ENCODE assay signal across 8 mouse cellular contexts in the genomic region with DNA sequence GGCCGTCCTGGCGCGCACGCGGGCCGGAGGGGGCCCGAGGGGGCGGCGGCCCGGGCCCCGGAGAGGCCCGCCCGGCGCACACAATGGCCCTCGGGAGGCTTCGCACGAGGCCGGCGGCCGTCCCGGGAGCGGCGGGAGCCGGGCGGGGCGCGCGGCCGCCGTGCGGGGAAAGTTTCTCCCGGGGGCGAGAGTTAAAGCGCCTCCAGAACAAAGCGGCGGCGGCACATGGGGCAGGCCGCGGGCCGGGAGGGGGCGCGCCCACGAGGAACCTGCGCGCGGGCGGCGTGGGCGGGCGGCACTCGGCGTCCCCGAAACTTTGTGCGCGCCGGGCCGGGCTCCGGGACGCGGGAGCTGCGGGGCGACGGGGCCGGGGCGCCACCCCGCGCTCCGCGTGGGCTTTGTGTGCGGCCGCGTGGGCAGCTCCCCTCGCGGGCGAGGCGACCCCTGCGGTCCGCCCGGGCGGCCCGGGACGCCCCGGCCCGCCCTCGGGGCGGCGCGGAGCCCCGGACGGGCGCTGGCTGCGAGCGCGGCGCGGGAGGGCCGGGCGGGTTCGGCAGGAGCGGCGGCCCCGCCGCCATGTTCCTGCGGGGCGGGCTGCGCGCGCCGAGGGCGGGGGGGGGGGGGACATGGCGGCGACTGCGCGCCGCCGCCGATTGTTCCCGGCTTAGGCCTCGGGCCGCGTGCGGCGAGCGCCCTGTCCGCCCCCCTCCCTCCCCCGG. TPM values are rescaled to one million over a fixed set of nuclear protein-coding genes. Genes with fewer than 3 reads are reported as not detected.
DNase-seq lines count a peak whose midpoint lies in the region; ATAC-seq and TF ChIP-seq lines count a peak whose summit lies in the region.

No protein-coding gene starts in this region.

- peak overlapping the region; percentile 99 for H3K27ac ChIP-seq in heart, embryonic 10.5 days
- H3K27ac ChIP-seq in kidney, embryonic 15.5 days: peak overlapping the region; percentile 94
- peak overlapping the region; percentile 96 for H3K27ac ChIP-seq in lung, embryonic 15.5 days

- peaks cover 10% of the 10 kb centered on the region for H3K27me3 ChIP-seq in E14TG2a.4 (ENCODE audit: insufficient read depth, low read length)
- no peaks in the 10 kb centered on the region for H3K27me3 ChIP-seq in heart, embryonic 10.5 days (ENCODE audit: insufficient read depth, poor library complexity, severe bottlenecking)
- peaks cover 10% of the 10 kb centered on the region for H3K27me3 ChIP-seq in kidney, embryonic 15.5 days
- H3K27me3 ChIP-seq in lung, embryonic 15.5 days: peaks cover 10% of the 10 kb centered on the region; the same call in 1 of the 2 replicates

- ATAC-seq in kidney, embryonic 15.5 days (replicated peaks; ENCODE audit: low FRiP score): peak; percentile 52
- peak; percentile 47 for ATAC-seq in lung, embryonic 15.5 days (ENCODE audit: borderline replicate concordance, extremely low read depth, low FRiP score, low TSS enrichment)

- peak; percentile 53 for DNase-seq in A20 (ENCODE audit: low read depth, low spot score)
- peak; percentile 45 to 63 for DNase-seq in cerebellum, postnatal 25 days
- no peak for DNase-seq in heart, embryonic 10.5 days (ENCODE audit: low spot score)
- DNase-seq in right cerebral cortex, postnatal 14 days: peak; percentile 26
- DNase-seq in yolk sac, embryonic 10.5 days (ENCODE audit: low spot score): peak; percentile 13

- peaks cover 34% of the 10 kb centered on the region for H3K4me1 ChIP-seq in E14TG2a.4 (replicated peaks; ENCODE audit: low read depth, low read length)
- peaks cover 8% of the 10 kb centered on the region for H3K4me1 ChIP-seq in heart, embryonic 10.5 days
- peaks cover 28% of the 10 kb centered on the region for H3K4me1 ChIP-seq in kidney, embryonic 15.5 days
- H3K4me1 ChIP-seq in lung, embryonic 15.5 days: peaks cover 22% of the 10 kb centered on the region

- WGBS in heart, embryonic 10.5 days: under 1% methylated on average over 77 of the region's 126 CpGs
- under 1% methylated on average over 48 of the region's 126 CpGs for WGBS in kidney, embryonic 15.5 days
- WGBS in lung, embryonic 15.5 days: under 1% methylated on average over 65 of the region's 126 CpGs

- no peak for TF ChIP-seq CTCF in E14TG2a.4 (conservative IDR thresholded peaks at IDR 0.05; ENCODE audit: low read length)

- no peaks in the 10 kb centered on the region for H3K9me3 ChIP-seq in E14TG2a.4 (ENCODE audit: low read length)
- no peaks in the 10 kb centered on the region for H3K9me3 ChIP-seq in heart, embryonic 10.5 days
- H3K9me3 ChIP-seq in kidney, embryonic 15.5 days (replicated peaks): no peaks in the 10 kb centered on the region
- no peaks in the 10 kb centered on the region for H3K9me3 ChIP-seq in lung, embryonic 15.5 days

- H3K4me3 ChIP-seq in E14TG2a.4 (replicated peaks; ENCODE audit: low read length): peak overlapping the region; percentile 84
- H3K4me3 ChIP-seq in heart, embryonic 10.5 days: peak overlapping the region; percentile 95
- peak overlapping the region; percentile 94 for H3K4me3 ChIP-seq in kidney, embryonic 15.5 days (replicated peaks)
- peak overlapping the region; percentile 87 for H3K4me3 ChIP-seq in lung, embryonic 15.5 days

- H3K4me2 ChIP-seq in kidney, embryonic 15.5 days: peak overlapping the region; percentile 96
- H3K4me2 ChIP-seq in lung, embryonic 15.5 days: peak overlapping the region; percentile 98

- H3K9ac ChIP-seq in kidney, embryonic 15.5 days: peak overlapping the region; percentile 97
- H3K9ac ChIP-seq in lung, embryonic 15.5 days: peak overlapping the region; percentile 94

- H3K36me3 ChIP-seq in E14TG2a.4 (ENCODE audit: insufficient read depth, low read length): peaks cover 41% of the 10 kb centered on the region
- H3K36me3 ChIP-seq in heart, embryonic 10.5 days: peaks cover 36% of the 10 kb centered on the region
- H3K36me3 ChIP-seq in kidney, embryonic 15.5 days: peaks cover 34% of the 10 kb centered on the region
- peaks cover 31% of the 10 kb centered on the region for H3K36me3 ChIP-seq in lung, embryonic 15.5 days

RNA-seq across cellular contexts. Expression of gene Gpc5, which starts 50.5 kb away (rescaled TPM):
- polyA plus RNA-seq in heart, embryonic 10.5 days (2016; fragmentation: Nextera tagmentation; extraction: Ambion mirVana): 0.50 and 0.63 TPM in 2 replicates
- 10.2 and 11.1 TPM in 2 replicates for polyA plus RNA-seq in kidney, embryonic 15.5 days (2015; fragmentation: Nextera tagmentation; extraction: Ambion mirVana)
- polyA plus RNA-seq in lung, embryonic 15.5 days (2015; fragmentation: Nextera tagmentation; extraction: Ambion mirVana): 0.12 and 0.26 TPM in 2 replicates
